Mouse (Mus musculus) kidney, adult 18-20 months (tissue): ENCODE results near the gene Coro1a.
"Not testable (repeated sequence)": the region's sequence is repeated elsewhere in the genome, so short reads cannot be mapped to it uniquely, and the experiment has no call there.

Source experiments
- DNase-seq: peaks from one replicate; pipeline ENCODE4 v3.0.0; 2021

Gene Coro1a

DNA sequence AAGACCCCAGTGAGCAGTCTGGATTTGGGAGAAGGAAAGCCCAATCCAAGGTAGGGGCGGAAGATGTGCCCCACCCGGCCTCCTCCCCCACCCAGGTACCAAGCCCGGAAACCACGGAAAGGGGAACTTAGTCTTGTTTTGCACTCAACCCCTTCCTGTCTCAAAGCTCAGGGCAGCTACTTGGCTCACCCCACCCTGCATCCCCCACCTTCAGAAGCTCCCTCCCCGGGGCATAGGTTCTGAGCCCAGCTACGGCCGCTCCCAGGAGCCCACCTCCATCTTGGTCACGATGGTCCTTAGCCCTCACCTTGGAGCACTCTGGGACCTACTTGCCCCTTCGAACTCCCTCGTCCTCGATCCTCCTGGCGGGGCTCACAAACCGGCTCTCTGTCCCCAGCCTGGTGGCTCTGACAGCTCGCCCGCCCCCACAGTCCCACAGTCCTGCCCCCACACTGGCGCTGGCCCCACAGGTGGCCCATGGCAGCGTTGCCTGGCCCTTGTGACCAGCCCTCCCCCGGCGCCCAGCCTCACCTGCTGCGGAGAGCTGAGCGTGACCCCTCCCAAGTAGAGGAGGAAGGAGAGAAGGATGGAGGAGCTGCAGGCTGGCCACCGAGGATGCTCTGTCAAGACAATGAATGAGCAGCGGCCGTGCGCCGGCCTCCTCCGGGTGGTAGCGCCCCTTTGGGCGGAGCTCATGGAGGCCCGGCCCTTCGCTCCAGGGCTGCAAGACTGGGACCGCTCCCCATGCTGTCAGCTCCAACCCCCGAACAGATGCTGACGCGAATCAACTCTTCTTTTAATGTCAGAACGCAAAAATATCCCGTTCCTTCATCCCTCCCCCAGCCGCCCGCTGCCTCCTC is 3.2 kb downstream of the Coro1a start:
- DNase-seq, result peak; percentile 52

GRCm38 (mm10) chr7:126703757-126704077 is 3.9 kb downstream of the Coro1a start:
- DNase-seq, result no peak

DNA sequence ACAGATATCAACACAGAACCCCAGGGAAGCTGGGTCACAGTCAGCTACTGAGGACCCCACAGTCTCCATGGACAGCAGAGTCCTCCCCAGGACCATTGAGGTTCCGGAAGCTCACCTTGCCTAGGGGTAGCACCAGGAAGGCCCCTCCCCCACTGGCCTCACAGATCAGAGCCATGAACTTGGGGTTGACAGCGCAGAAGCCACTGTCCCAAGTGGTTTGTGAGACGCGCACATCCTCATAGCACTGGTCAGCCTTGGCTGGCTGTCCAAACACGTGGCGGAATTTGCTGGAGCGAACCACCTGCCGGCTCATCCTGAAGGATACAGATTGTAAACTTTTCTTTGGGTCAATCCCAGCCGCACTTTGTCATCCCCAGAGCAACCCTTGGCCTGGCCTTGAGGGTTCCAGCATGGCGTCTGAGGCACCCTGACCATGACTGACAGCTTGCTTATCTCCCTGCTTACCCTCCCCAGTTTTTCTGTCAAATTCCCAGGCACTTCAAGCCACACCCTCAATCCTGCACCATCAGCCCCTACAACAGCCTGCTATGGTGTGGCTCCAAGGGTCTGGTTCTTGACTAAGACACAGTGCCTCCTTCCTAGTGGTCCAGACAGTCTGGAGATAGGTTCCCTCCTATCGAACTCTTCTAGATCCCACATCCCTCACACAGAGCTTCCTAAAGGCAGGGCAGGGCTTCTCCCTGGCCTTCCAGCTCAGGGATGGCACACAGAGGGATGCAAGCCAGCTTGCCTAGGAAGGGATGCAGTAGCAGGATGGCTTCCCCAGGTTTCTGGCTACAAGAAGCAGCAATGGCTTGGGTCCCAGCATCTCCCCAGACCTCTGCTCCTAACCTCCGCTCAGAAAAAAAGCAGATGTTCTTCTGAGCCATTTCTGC is 4.5 kb downstream of the Coro1a start:
- DNase-seq, result no peak

GRCm38 (mm10) chr7:126702358-126702757 is 5.2 kb downstream of the Coro1a start:
- DNase-seq, result no peak

- no peak for DNase-seq
Observed at GRCm38 (mm10) chr7:126701559-126702357, 5.8 kb downstream of the Coro1a start.

GRCm38 (mm10) chr7:126701070-126701469 is 6.5 kb downstream of the Coro1a start:
- peak; percentile 91 for DNase-seq

GRCm38 (mm10) chr7:126700063-126701015 is 7.2 kb downstream of the Coro1a start:
- DNase-seq, result no peak

GRCm38 (mm10) chr7:126697838-126698237 is 9.7 kb downstream of the Coro1a start:
- no peak for DNase-seq

DNA sequence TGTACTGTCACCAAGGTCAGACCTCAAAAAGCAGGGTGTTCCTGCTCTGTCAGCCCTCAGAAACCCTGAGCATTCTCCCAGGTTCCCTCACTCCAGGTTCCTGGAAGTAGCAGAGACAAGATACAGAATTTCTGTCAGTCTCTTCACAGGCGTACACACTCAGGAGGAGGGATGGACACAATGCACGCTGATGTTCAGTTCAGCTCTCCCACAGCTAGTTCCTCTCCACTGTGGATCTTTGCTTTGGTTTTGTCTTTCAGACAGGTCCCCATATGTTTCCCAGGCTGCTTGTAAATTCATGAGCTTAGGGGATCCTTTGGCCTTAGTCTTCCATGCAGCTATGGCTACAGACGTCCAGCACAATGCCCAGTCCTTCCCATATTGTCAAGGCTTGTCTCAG is 10.7 kb downstream of the Coro1a start:
- no peak for DNase-seq

DNA sequence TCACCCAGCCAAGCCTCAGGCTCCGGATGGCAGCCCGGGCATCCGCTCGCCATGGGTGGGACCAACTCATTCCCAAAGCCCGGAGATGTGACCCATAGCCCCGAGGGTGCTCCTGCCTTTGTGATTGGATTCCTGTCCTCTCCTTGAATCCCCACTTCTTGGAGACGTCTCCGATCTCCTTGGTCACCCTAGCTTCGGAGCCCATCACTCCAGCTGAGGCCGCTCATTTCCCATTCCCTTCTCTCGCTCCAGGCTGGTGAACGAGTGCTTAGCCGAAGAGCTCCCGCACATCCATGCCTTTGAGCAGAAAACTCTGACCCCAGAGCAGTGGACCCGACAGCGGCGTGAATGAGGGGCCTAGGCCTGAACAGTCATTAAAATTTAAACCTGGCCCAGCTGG is 11.3 kb downstream of the Coro1a start:
- DNase-seq, result no peak

DNA sequence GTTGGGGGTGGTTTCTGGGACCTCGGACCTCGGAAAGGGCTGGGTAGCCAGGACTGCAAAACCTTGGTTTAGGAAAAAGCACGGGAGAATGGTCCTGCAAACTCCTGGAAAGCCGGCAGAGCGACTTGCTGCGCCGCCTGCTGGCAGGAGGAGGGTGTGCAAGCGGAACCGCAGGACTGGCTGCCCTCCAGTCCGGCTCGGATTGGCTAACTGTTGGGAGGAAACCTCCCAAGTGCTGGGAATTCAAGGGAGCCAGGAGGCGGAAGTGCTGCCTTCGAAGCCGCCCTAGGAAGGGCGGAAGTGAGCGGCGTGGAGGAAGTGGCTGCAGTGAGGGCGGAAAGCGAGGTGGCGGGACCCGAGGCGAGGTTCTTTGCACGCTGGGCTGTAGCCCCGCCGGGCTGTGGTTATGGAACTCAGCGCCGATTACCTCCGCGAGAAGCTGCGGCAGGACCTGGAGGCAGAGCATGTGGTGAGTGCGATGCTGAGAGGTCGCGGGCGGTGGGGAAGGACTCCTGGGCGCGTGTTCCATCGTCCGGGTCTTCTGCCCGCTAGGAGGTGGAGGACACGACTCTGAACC is 11.9 kb downstream of the Coro1a start, which contains the start of gene Slx1b:
TSS of gene Slx1b (minus strand) at position 154 of the 577 bp plus-strand sequence.
- peak; percentile 92 for DNase-seq

- DNase-seq, result peak; percentile 78
Observed at GRCm38 (mm10) chr7:126695210-126695611, 12.4 kb downstream of the Coro1a start, which contains the start of gene Bola2. Gene Bola2, plus strand, starts transcription at chr7:126695401.

GRCm38 (mm10) chr7:126694441-126695051 is 13.0 kb downstream of the Coro1a start:
- DNase-seq, result no peak

DNA sequence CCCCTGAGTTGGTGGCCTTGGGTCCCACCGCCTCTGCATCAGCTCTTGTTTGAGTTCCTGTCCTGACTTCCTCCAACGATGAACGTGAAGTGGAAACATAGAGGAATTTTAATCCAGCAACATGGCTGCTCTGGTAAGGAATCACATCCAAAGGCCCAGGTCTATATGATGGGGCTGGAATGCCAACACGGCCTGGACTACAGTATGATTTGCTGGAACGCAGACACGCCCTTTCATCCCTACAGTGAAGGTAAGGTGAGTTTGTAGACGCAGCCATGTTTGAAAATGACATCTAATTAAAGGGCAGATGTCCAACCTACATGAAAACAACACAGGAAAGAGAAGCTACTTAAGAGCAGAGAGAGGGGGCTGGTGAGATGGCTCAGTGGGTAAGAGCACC is 13.8 kb downstream of the Coro1a start:
- no peak for DNase-seq

DNA sequence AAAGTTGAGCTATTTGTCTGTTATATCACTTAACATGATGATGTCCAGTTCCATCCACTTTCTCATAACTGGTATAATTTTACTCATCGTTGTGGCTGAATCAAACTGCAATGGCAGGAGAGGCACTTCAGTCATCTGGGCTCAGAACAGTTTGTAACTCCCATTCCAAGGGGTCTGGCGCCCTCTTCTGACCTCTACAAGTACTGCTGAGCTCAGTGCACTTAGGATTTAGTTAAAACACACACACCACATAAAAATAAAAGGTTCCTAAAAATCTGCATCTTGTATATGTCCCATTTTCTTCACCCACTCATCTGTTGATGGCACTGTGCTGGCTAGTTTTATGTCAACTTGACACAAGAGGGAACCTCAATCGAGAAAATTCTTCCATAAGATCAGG is 14.3 kb downstream of the Coro1a start:
- peak; percentile 90 for DNase-seq

DNA sequence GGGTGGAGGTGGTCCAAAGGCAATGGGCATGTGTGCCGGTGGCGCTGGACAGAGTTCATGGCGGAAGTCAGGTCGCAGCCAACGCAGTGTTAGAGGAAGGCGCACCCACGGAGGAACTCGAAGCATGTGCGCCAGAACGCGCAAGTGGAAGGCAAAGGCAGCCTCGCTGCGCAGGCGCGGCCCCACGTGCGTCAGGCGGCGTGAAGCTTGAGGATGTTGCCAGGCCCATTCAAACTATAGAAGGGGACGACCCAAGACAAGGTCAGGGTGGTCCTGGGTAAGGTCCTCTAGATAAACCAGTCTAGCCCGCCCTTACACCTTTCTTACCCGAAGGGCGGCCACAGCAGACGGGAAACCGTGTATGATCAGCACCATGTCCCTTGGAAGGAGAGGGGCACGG is 15.2 kb downstream of the Coro1a start:
- no peak for DNase-seq

GRCm38 (mm10) chr7:126691676-126692075 is 15.9 kb downstream of the Coro1a start:
- no peak for DNase-seq

DNA sequence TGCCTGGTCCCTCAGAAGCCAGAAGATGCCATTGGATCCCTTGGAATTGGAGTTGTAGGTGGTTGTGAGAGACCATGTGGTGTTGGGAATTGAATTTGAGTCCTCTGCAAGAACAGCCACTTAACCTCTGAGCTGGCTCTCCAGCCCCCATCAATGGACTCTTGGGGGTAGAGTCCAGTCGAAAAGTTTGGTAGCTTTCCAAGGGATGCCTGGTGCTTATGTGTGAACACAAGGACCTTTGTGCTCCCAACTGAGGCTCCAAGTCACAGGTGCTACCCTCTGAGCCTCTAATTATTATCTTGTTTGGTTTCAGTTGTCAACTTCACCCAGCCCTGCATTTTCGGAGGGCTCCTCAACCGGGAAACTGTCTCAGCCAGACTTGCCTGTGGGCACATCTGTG is 16.9 kb downstream of the Coro1a start:
- peak; percentile 48 for DNase-seq

DNA sequence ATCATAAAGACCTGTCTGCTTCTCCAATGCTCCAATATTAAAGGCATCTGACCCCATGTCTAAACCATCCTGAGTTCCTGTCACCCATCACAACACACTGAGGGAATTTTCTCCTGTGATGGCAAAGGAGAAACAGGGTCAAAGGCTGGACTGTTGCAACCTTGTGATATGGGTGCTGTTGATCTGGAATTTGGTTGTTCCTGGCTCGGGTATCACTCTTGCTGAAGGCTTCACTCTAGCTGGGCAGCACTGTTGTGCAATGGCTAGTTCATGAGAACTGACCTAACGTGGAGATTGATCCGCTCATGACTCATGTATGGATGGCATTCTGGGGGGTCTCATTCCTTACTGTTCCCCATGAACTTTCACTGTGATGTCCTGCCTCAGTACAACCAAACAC is 18.6 kb downstream of the Coro1a start:
- no peak for DNase-seq

- DNase-seq, result not testable (repeated sequence)
Observed at GRCm38 (mm10) chr7:126688156-126688555, 19.4 kb downstream of the Coro1a start.

DNA sequence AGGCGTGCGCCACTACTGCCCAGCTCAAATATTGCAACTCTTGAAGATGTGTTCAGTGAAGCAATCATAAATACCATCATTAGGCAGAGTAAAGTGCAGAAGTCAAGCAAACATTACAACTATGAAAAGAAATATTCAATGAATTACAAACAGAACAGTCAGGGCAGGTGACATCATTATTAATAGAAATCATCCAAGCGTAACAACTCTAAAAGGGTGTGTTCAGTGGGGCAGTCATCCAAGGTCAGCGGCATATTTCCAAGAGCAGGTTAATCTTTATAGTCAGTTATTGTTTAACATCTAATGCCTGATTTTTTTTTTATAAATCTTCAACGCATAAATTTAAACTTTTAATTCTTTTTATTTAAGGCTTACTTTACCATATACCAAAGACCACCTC is 26.4 kb downstream of the Coro1a start:
- DNase-seq, result peak; percentile 65
